Mouse (Mus musculus): ENCODE data around the gene Psmb3.

GRCm38 (mm10) chr11:97659990-97660714, 43.0 kb upstream of the Psmb3 start:
- TF ChIP-seq CTCF (IDR thresholded peaks at IDR 0.05) (no peak), POLR2A (IDR thresholded peaks at IDR 0.05; ENCODE audit: insufficient read depth, low read depth, low read length) (peak; percentile 90), EP300 (IDR thresholded peaks at IDR 0.05; ENCODE audit: insufficient read depth, low read depth, low read length) (0 out of 2 replicates have a peak, but pooled peaks have one; percentile 30)
